Mouse (Mus musculus): ENCODE data around the gene Auts2.

Gene Auts2

DNA sequence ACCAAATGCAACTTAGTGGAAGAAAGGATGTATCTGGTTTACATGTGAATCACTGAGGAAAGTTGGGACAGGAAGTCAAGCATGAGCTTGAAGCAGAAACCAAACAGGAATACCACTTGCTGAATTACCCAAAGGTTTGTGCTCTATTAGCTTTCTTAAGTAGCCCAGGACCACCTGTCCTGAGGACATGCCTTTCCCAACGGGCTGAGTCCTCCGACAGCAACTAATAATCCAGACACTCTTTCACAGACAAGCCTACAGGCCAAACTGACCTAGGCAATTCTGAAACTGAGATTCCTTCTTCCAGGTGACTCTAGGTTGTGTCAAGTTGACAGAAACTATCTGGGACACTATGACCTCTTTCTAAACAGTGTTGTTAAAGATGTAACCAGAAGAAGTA is 44.2 kb downstream of the Auts2 start:
- no peak for DNase-seq

- no peak for DNase-seq
Measured at GRCm38 (mm10) chr5:132498045-132498444, 45.1 kb downstream of the Auts2 start.

DNA sequence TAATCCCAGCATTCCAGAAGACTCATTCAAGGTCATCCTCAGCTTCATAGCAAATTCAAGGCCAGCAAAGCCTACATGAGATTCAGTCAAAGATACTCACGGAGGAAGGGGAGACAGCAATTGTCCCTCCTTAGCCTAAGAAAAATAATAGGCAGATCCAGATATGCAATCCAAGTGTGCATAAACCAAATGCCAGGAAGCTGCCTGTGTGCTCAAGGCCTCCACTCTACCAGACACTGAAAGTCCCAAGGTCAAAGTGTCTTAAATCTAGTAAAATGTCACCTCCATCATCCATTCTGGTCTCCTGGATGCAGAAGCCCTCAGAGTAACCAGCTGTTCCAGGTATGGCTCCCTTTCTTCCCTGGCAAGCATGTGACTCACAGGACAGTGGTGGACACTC is 50.4 kb downstream of the Auts2 start:
- DNase-seq, result no peak

GRCm38 (mm10) chr5:132492040-132492439 is 51.1 kb downstream of the Auts2 start:
- no peak for DNase-seq

GRCm38 (mm10) chr5:132491508-132491907 is 51.6 kb downstream of the Auts2 start:
- DNase-seq, result no peak

- peak in 1 of 2 experiments; percentile 18 for DNase-seq
Measured at GRCm38 (mm10) chr5:132490326-132490725, 52.8 kb downstream of the Auts2 start.

DNA sequence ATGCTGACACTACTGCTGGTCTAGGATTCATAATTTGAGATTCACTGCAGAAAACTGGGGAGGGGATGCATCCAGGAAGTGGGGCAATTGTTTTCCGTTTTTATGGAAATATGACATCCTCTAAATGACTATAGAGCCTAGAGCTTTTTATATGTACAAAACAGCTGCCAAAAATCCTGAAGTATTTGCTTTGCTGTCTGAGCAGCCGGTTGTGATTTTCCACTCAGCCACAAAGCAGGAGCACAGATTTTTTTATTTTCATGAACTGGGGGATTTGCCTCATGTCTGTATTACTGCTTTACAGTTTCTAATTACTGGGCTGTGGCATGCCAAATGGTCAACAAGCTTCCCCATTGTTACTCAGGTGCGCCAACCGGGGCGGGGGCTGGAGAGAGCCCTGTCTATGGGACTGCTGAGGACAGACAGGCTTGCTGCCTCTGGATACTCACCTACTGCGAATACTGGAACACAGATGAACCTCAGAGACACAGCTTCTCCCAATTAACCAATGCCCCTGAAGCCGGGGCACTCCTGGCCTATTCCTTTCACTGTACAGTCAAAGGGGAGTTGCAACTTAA is 53.3 kb downstream of the Auts2 start:
- DNase-seq, result peak in 1 of 2 experiments; percentile 28

DNA sequence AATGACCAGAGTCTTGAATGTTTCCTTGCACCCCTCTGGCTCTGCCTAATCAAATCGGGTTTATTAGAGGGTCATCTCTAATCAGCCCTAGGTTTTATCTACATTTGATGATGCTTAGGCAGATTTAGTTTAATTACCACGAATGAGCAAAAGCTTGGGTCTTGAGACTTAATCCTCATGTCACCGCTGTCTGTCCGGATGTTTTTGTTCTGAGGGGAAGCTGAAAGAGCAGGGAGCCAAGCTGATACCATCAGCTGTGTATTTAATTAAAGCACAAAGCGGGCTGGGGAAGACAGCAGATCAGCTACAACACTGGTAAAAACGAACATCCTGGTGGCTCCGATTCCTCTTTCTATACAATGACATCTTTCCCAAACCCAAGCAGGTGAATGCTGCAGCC is 56.3 kb downstream of the Auts2 start:
- no peak for DNase-seq

DNA sequence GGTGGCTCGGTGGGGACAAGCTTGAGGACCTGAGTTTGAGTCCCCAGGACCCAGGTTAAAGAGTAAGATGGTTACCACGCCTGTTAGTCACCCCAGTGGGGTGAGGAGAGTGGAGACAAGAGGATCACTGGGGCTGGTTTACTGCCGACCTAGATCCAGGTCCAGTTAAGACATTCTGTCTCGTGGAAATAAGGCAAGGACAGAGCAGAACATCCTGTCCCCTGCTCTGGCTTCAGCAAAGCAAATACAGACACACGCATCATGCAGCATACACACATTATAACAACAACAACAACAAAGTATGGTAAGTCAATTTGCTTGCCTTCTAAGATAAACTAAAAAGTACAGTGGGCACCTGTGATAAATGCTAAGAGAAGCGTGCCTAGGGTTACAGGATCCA is 57.1 kb downstream of the Auts2 start:
- DNase-seq, result no peak

DNA sequence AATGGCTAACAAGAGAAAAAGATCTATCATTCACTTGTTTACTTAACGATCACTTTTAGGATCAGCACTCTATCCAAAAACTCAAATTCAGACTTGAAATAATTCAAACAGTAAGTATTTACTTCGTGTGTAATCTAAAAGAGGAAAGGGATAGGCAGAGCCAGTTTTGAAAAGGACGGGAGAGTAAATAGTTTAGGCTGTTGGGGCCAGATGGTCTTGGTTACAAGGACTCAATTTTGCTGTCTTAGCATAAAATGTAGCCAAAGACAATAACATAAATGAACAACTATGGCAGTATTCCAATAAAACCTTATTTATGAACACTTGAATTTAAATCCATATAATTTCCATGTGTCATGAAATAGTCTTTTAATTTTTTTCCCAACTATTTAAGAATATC is 57.7 kb downstream of the Auts2 start:
- DNase-seq, result no peak

DNA sequence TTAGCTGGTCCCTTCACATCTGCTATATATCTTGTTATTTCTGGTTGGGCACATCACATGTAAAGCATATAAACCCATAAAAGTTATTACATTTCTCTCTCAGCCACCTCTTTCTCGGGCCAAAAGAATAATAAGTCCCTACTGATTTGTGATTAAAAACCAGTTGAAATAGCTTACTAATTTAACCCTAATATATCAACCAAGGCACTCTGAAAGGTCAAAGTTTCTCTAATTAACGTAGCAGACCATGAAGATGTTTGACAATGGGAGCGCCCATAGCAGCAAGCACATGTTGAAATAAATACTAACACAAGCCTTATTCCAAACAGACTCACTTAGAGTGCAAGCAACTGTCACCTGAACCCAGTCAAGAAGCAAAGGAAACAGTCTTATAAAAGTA is 61.7 kb downstream of the Auts2 start:
- DNase-seq, result no peak

DNA sequence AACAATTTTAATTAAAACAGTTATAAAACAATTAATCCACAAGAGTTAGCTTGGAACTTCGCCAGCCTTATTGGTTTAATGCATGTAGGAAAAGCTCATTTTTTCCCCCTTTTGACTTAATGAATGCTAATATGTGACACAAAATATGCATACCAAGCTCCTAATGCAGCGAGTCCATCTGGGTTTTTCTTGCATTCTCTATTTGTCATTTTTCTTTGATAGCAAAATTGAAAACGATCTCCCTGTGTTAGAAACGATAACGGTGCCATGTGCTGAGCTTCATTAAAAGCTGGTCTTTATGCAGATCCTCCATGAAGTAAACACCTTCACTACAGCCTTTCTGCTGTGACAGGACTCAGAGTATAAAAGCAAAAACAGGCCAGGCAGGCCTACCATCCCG is 62.7 kb downstream of the Auts2 start:
- DNase-seq, result no peak

DNA sequence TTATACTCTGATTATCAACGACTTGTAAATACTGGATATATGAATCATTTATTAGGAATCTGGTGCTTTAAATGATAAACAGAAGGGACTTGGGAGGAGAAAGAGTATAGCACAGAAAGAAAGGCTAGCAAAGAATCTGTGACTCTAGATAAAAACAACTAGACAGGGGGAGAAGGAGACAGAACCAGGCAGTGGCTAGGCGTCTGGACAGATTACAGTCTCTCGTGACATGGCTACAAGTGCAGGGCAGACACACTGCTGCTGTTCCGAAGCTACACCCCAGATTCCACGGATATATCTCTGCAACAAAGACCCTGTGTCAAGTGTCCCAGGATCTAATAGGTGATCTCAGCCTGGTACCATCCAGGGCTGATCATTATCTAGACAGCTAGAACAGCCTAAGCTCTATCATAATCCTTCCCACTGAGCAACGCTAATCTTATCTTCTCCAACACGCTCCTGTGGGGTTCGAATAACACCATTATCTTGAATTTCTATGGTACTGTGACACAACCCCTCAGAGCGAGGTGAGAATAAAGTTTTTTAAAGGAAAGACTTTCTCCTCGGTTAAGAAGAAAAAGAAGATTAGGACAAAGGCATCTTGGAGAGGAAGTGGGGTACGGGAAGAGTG is 63.8 kb downstream of the Auts2 start:
- no peak for DNase-seq

GRCm38 (mm10) chr5:132477533-132477932 is 65.6 kb downstream of the Auts2 start:
- no peak for DNase-seq

- no peak for DNase-seq
Measured at GRCm38 (mm10) chr5:132472905-132473321, 70.2 kb downstream of the Auts2 start.

- DNase-seq, result no peak
Measured at GRCm38 (mm10) chr5:132472184-132472829, 70.8 kb downstream of the Auts2 start.

DNA sequence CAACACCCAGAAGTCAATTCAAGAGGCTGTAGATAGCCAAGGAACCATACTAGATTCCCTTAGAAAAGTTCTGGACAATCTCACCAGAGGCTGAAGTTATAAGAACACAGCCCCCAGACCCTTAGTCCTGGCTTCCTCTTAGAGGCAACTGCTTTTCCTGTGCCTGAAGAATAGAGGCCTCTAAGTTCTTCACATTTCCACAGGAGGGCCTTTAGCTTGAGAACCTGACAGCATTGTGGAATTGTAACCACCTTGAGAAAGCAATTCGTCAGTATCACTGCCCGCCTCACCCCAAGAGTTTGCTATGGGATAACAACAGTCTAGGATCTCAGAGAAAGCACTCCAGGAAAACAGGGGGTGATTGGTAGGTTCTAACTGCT is 75.8 kb downstream of the Auts2 start:
- no peak for DNase-seq

DNA sequence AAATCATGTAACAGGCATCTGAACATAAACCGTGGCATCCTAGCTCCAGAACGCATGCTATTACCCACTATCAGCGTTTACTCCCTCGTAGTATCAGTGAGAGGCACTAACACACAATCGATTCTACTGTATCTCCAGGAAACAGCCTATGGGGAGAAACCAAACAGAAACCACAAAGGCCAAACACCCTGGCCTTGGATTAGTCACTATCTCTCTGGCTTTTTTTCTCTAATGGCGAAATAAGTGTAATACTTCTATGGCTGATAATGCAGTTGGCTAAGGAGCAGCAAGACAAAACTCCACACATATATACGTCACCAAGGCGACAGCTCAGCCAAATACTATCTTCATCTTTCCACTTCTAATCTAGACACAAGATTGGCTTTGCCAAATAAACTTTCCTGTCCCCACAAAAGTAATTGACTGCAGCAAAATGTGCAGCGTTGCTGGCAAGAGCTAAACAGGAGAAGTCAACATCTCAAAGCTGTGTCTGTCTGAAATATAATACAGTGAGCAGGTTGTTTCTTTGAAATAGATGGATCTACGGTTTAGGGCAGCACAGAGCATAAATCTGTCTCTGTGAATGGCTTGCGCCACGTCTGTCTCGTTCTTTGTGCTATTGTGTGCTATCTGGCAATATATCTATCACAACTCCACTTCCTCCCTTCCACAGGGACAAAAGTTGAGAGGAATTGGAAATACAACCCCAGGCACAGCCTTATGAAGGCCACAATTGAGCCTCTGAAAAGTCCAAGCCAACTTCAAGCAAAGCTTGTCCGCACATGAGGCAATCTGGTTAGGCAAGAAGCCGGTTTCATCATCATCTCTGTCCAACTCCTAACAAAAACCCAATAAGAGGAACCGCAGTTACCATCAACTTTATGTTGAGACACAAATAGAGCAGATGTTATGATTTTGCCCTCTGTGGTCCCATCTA is 76.4 kb downstream of the Auts2 start:
- DNase-seq, result no peak

GRCm38 (mm10) chr5:132462560-132462959 is 80.6 kb downstream of the Auts2 start:
- no peak for DNase-seq

- DNase-seq, result no peak
Measured at GRCm38 (mm10) chr5:132458498-132458897, 84.6 kb downstream of the Auts2 start.

GRCm38 (mm10) chr5:132452381-132452780 is 90.8 kb downstream of the Auts2 start:
- no peak for DNase-seq

DNA sequence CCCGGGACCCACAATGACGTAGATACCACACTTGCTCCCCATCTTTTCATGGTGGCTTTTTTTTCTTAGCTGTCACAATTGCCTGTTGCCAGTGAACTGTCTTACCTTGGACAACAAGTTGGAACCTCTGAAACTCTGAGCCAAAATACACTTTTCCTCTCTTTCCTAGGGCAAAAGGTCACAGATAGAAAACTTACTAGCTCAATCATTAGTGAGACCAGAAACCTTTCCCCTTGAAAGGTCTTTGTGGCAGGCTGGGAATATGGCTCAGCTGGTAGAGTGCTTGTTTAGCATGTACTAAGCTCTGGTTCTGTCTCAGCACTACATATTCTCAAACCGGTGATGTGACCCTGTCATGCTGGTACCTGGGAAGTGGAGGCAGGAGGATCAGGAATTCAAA is 93.1 kb downstream of the Auts2 start:
- DNase-seq, result no peak

DNA sequence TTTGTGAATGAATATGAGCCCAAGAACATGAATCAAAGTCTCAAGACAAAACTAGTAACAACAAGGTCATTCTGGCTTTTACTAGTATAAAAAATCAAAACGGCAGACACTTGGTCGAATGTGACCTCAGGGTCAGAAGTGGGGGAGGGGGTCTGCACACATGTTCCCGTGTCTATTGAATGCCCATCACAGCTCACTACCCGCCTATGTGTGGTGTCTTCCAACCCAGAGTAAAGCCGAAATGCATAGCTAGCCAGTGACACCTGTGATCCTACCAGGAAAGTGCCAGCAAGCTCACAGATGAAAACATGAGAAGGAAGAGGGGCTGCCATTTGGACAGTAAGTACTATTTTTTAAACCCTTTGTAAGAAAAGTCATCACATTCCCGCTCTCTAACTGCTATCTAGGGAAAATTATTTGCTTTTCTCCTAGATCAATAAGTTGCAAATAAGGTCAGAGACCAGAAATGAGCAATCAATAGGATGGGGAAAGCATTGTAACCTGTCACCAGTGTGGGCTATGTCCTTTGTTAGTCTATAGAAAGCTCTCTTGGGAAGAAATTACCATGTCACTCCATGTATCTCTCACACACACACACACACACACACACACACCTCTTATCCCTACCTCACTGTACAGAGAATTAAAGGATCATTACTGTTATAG is 94.6 kb downstream of the Auts2 start:
- DNase-seq, result no peak
